Mouse (Mus musculus) testis, postnatal 14 days (tissue): Measurements from ENCODE around the gene Atp6v0e2.
"Not testable (repeated sequence)": the region's sequence is repeated elsewhere in the genome, so short reads cannot be mapped to it uniquely, and the experiment has no call there.

Source experiments
- DNase-seq: peaks from one replicate; pipeline ENCODE4 v3.0.0; 2021; ENCODE audit warnings: low spot score

Gene Atp6v0e2

GRCm38 (mm10) chr6:48537105-48537954 lies at the start of gene Atp6v0e2:
Atp6v0e2 (plus strand) TSS chr6:48537615.
- DNase-seq = peak; percentile 89

GRCm38 (mm10) chr6:48487747-48488725 lies 49.4 kb upstream of the Atp6v0e2 start:
- DNase-seq = no peak

- DNase-seq = no peak
Observed at GRCm38 (mm10) chr6:48489741-48490140, 47.7 kb upstream of the Atp6v0e2 start.

GRCm38 (mm10) chr6:48491361-48491760 lies 46.1 kb upstream of the Atp6v0e2 start:
- no peak for DNase-seq

GRCm38 (mm10) chr6:48493136-48493730 lies 44.2 kb upstream of the Atp6v0e2 start:
- no peak for DNase-seq

GRCm38 (mm10) chr6:48497521-48497920 lies 39.9 kb upstream of the Atp6v0e2 start:
- no peak for DNase-seq

- DNase-seq = no peak
Observed at GRCm38 (mm10) chr6:48503847-48504240, 33.6 kb upstream of the Atp6v0e2 start.

DNA sequence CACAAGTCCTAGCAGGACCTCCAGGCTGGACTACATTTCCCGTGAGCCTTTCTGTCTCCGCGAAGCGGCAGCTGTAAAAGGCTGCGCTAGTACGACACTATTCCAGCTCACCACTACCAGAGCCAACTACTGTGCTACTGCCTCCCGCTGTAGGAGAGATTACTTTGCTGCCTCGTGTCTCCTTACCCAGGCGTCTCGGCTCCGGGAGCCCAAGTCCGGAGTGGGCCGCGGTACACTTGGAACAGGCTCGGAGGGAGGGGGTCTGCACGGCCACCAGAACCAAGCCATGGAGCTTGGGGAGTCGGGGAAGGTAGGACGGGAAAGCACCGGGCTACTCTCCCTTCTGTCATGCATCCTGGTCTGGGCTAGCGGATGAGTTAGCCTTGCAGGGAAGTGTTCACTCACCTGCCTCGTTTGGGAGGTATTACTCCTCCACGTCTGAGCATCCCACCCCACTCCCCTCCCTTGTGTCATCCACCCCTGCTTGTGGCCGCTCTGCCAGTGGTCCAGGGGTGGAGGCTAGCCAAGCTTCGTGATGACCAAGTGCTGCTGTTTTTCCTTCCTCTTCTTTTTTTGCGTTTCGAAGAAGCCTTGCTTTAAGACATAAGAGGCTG lies 33.1 kb upstream of the Atp6v0e2 start:
- DNase-seq = peak; percentile 78

GRCm38 (mm10) chr6:48508087-48508486 lies 29.3 kb upstream of the Atp6v0e2 start:
- DNase-seq = no peak

GRCm38 (mm10) chr6:48510426-48510825 lies 27.0 kb upstream of the Atp6v0e2 start:
- DNase-seq = no peak

GRCm38 (mm10) chr6:48511861-48512260 lies 25.6 kb upstream of the Atp6v0e2 start:
- DNase-seq = no peak

DNA sequence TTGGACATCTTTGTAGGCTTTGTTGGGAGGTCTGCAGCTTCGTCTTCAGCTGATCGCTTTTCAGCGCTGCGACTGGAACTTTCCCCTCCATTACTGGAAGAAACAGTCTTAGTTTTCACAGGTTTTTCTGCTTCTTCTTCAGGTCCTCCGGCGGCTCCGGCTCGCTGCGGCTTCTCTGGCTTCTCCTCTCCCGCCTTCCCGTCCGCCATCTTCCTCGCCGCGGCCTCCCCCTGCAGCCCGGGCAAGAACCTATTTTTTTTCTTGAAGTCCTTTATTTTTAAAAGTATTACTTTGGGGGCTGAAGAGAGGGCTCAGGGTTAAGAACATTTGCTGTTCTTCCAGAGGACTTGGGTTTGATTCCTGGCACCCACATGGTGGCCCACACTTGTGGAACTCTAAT lies 12.5 kb upstream of the Atp6v0e2 start:
- DNase-seq = not testable (repeated sequence)

GRCm38 (mm10) chr6:48527901-48528300 lies 9.5 kb upstream of the Atp6v0e2 start:
- no peak for DNase-seq

- no peak for DNase-seq
Observed at GRCm38 (mm10) chr6:48529261-48529660, 8.2 kb upstream of the Atp6v0e2 start.

GRCm38 (mm10) chr6:48529871-48530440 lies 7.5 kb upstream of the Atp6v0e2 start:
- DNase-seq = no peak

GRCm38 (mm10) chr6:48530862-48531261 lies 6.6 kb upstream of the Atp6v0e2 start:
- no peak for DNase-seq

DNA sequence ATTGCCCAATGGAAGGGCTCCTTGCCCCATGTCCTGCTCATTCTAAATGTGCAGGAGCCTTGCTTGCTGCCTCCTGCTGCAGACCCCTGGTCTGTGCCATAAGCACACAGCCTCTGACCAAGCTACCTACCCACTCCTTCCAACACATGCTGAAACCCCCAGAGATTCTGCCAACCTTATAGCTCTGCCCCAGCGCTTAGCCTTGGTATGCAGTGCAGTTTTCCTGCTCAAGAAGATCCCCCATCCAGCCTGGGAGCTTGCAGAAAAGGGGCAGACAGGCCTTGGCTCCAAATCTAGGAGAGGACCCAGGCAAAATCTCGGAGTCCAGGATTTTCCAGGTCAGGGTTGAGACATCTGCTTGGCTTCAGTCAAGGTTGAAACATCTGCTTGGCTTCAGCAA lies 3.9 kb upstream of the Atp6v0e2 start:
- DNase-seq = no peak

GRCm38 (mm10) chr6:48534913-48535312 lies 2.5 kb upstream of the Atp6v0e2 start:
- no peak for DNase-seq

DNA sequence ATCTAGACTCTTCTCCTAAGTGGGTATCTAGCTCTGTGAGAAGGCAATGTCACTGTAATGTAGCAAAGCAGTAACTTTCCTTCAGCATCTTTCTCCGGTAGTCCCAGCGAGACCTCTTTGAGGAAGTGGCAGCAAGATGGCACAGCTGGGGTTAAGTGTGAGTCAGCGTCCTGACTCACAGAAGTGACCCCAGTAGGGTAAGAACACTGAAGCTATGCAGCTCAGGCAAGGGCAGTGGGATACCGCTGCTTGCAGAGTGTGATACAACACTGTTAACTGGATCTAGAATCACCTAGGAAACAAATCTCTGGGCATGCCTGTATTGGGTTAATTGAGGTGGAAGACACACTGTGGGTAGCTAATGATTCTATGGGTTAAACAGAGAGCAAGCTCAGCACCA lies 1.3 kb upstream of the Atp6v0e2 start:
- no peak for DNase-seq

- peak; percentile 57 for DNase-seq
Observed at GRCm38 (mm10) chr6:48538841-48539737, 1.7 kb downstream of the Atp6v0e2 start.
